ENCODE assay signal across 19 mouse cellular contexts in genomic region chr1:186568496-186568895, GRCm38 (mm10).
DNase-seq lines count a peak whose midpoint lies in the region; ATAC-seq lines count a peak whose summit lies in the region.
"Had no signal": no experiment of that assay in that cellular context is flagged by ENCODE, and none has a peak within 500 bp of the region (broad histone marks: within the 10 kb centered on the region; RNA-seq: fewer than 3 reads in every experiment).

No protein-coding gene starts in this region.

- H3K9me3 ChIP-seq in heart, embryonic 10.5 days: no peaks in the 10 kb centered on the region
- no peaks in the 10 kb centered on the region for H3K9me3 ChIP-seq in heart, embryonic 11.5 days (replicated peaks; ENCODE audit: control insufficient read depth, low read length)
- no peaks in the 10 kb centered on the region for H3K9me3 ChIP-seq in heart, embryonic 15.5 days (replicated peaks)
- H3K9me3 ChIP-seq: embryonic facial prominence, embryonic 12.5 days; forebrain, embryonic 12.5 days; intestine, embryonic 15.5 days had no signal

- no peaks in the 10 kb centered on the region; the same call in 1 of the 2 replicates for H3K27me3 ChIP-seq in heart, embryonic 10.5 days (ENCODE audit: insufficient read depth, poor library complexity, severe bottlenecking)
- no peaks in the 10 kb centered on the region for H3K27me3 ChIP-seq in heart, embryonic 11.5 days (ENCODE audit: control insufficient read depth, insufficient read depth, low read length)
- H3K27me3 ChIP-seq in heart, embryonic 15.5 days: no peaks in the 10 kb centered on the region
- H3K27me3 ChIP-seq: CH12.LX; embryonic facial prominence, embryonic 12.5 days; forebrain, embryonic 12.5 days; intestine, embryonic 15.5 days had no signal

- DNase-seq in heart, embryonic 10.5 days (ENCODE audit: low spot score): no peak
- no peak for DNase-seq in heart, adult 9 months (ENCODE audit: low spot score in 2 of 2)
- DNase-seq in 3T3-L1 (ENCODE audit: low read depth, low spot score): peak; percentile 47
- peak; percentile 90 for DNase-seq in Muller cell, postnatal 12 days (ENCODE audit: inconsistent ontology term)
- no peak for DNase-seq in kidney, adult 9 months
- no peak for DNase-seq in ovary, postnatal 36 days (ENCODE audit: low spot score)
- DNase-seq: cerebellum, adult 11 months; cerebellum, adult 8-10 months; cerebellum, postnatal 14 days; gastrocnemius, postnatal 14 days; kidney, adult 2 months had no signal

- no peak overlapping the region for H3K4me2 ChIP-seq in heart, embryonic 11.5 days
- no peak overlapping the region for H3K4me2 ChIP-seq in heart, embryonic 15.5 days
- H3K4me2 ChIP-seq: embryonic facial prominence, embryonic 12.5 days; forebrain, embryonic 12.5 days; hindbrain, embryonic 14.5 days; intestine, embryonic 15.5 days had no signal

- peaks cover 27% of the 10 kb centered on the region for H3K4me1 ChIP-seq in heart, embryonic 10.5 days
- peaks cover 10% of the 10 kb centered on the region; the same call in 1 of the 2 replicates for H3K4me1 ChIP-seq in heart, embryonic 11.5 days (ENCODE audit: control insufficient read depth, insufficient read depth, low read length)
- peaks cover 16% of the 10 kb centered on the region for H3K4me1 ChIP-seq in heart, embryonic 15.5 days (replicated peaks)
- H3K4me1 ChIP-seq: intestine, embryonic 15.5 days had no signal

- ATAC-seq in heart, embryonic 11.5 days (replicated peaks; ENCODE audit: insufficient number of reproducible peaks, low FRiP score, low TSS enrichment): no peak
- ATAC-seq in heart, embryonic 15.5 days (replicated peaks; ENCODE audit: insufficient number of reproducible peaks, insufficient read depth, low FRiP score, low read depth): no peak
- ATAC-seq: forebrain, embryonic 16.5 days; intestine, embryonic 15.5 days had no signal

- H3K27ac ChIP-seq in heart, embryonic 10.5 days: peak overlapping the region; percentile 59; the same call in 1 of the 2 replicates
- H3K27ac ChIP-seq in heart, embryonic 11.5 days (ENCODE audit: low read depth, low read length): no peak overlapping the region; the same call in 1 of the 2 replicates
- peak overlapping the region; percentile 35; the same call in 1 of the 2 replicates for H3K27ac ChIP-seq in heart, embryonic 15.5 days
- H3K27ac ChIP-seq: embryonic facial prominence, embryonic 12.5 days; forebrain, embryonic 12.5 days; hindbrain, embryonic 14.5 days; intestine, embryonic 15.5 days had no signal

- no peaks in the 10 kb centered on the region for H3K36me3 ChIP-seq in heart, embryonic 10.5 days
- no peaks in the 10 kb centered on the region for H3K36me3 ChIP-seq in heart, embryonic 11.5 days (ENCODE audit: control insufficient read depth, insufficient read depth, low read length)
- no peaks in the 10 kb centered on the region for H3K36me3 ChIP-seq in heart, embryonic 15.5 days
- H3K36me3 ChIP-seq: embryonic facial prominence, embryonic 12.5 days; forebrain, embryonic 12.5 days; intestine, embryonic 15.5 days had no signal

- H3K4me3 ChIP-seq in heart, embryonic 10.5 days: no peak overlapping the region
- no peak overlapping the region for H3K4me3 ChIP-seq in heart, embryonic 11.5 days (ENCODE audit: low read depth, low read length)
- H3K4me3 ChIP-seq in heart, embryonic 15.5 days: no peak overlapping the region
- H3K4me3 ChIP-seq: embryonic facial prominence, embryonic 12.5 days; forebrain, embryonic 12.5 days; intestine, embryonic 15.5 days had no signal

- WGBS in heart, embryonic 10.5 days: 78% methylated on average over 4 of the region's 4 CpGs
- WGBS in heart, embryonic 11.5 days (ENCODE audit: insufficient replicate concordance): 80% methylated on average over 4 of the region's 4 CpGs
- WGBS in heart, embryonic 15.5 days: 74% methylated on average over 4 of the region's 4 CpGs

- H3K9ac ChIP-seq in heart, embryonic 11.5 days (ENCODE audit: low read depth, low read length): no peak overlapping the region
- no peak overlapping the region for H3K9ac ChIP-seq in heart, embryonic 15.5 days
- H3K9ac ChIP-seq: embryonic facial prominence, embryonic 12.5 days; forebrain, embryonic 12.5 days; hindbrain, embryonic 14.5 days; intestine, embryonic 15.5 days had no signal

Comparison
In these comparisons a context has a peak if more than half of its experiments do, and no peak if none do; other contexts are left out.
1. DNase-seq: peak in 3T3-L1 (single experiment) and Muller cell, postnatal 12 days (single experiment); none in heart, embryonic 10.5 days (single experiment), heart, adult 9 months (0 of 2), kidney, adult 9 months (single experiment) and ovary, postnatal 36 days (single experiment).